In the genomic region with DNA sequence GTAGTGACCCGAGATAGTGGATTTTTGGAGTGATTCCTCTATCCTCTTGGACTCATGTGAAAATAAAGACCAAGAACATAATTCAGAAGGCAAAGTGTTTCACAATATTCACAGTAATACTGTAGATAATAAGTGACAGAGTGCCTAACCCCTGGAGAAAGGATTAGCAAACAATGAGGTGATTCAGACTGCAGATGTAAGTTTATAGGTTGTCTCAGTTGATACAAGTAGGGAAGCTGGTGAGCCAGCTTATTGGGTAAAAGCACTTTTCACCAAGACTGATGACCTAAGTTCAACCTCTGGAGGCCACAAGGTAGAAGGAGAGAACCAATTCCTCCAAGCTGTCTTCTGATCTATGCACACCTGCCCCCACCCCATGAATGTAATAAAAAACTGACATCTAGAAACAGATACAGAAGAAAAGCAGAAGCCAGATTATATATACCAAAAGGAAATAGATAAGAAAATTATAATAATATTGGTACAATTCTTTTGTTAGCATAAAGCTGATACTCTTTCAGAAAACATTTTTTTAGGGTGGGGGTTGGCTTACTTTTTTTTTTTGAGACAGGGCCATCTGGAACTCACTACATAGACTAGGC, we compare ENCODE assay signal across 20 mouse cellular contexts.
"Had no signal": no experiment of that assay in that cellular context is flagged by ENCODE, and none has a peak within 500 bp of the region (broad histone marks: within the 10 kb centered on the region; RNA-seq: fewer than 3 reads in every experiment).

No protein-coding gene starts in this region.

- H3K9ac ChIP-seq: kidney, embryonic 15.5 days; limb, embryonic 12.5 days; limb, embryonic 15.5 days; liver, embryonic 13.5 days; stomach, embryonic 15.5 days had no signal

- H3K4me2 ChIP-seq: kidney, embryonic 15.5 days; limb, embryonic 12.5 days; limb, embryonic 15.5 days; liver, embryonic 13.5 days; midbrain, embryonic 11.5 days; stomach, embryonic 15.5 days had no signal

- H3K9me3 ChIP-seq: kidney, embryonic 15.5 days; limb, embryonic 12.5 days; limb, embryonic 15.5 days; liver, embryonic 13.5 days; stomach, embryonic 15.5 days had no signal

- H3K27ac ChIP-seq: kidney, embryonic 15.5 days; left cerebral cortex, adult 2 months; limb, embryonic 12.5 days; limb, embryonic 15.5 days; liver, embryonic 13.5 days; stomach, embryonic 15.5 days had no signal

- H3K27me3 ChIP-seq: kidney, embryonic 15.5 days; limb, embryonic 12.5 days; limb, embryonic 15.5 days; liver, embryonic 13.5 days; stomach, embryonic 15.5 days had no signal

- DNase-seq: kidney, adult 8-10 months; kidney, postnatal 10 days; kidney, postnatal 36 days; layer of hippocampus, postnatal 36 days; left cerebral cortex, postnatal 4 days; liver, embryonic 13.5 days; lung, adult 2 months; lung, postnatal 14 days; lung, postnatal 4 days; midbrain, embryonic 14.5 days; right cerebral cortex, adult 18-20 months; right cerebral cortex, postnatal 14 days; spleen, adult 18-20 months; thymus, postnatal 25 days had no signal

- H3K4me1 ChIP-seq: kidney, embryonic 15.5 days; limb, embryonic 12.5 days; limb, embryonic 15.5 days; stomach, embryonic 15.5 days had no signal

- H3K4me3 ChIP-seq: kidney, embryonic 15.5 days; left cerebral cortex, adult 2 months; limb, embryonic 12.5 days; limb, embryonic 15.5 days; liver, embryonic 13.5 days; stomach, embryonic 15.5 days had no signal
